Mouse (Mus musculus) olfactory bulb, adult 2 months (tissue): Measurements from ENCODE around the gene Mdc1. TPM values are rescaled to one million over a fixed set of nuclear protein-coding genes. Genes with fewer than 3 reads are reported as not detected.
"Not testable (repeated sequence)": the region's sequence is repeated elsewhere in the genome, so short reads cannot be mapped to it uniquely, and the experiment has no call there.

Source experiments
- H3K27ac ChIP-seq: fragments of 200-500 bp; 2 replicates; pipeline ENCODE4 v1.5.1; 2012; ENCODE audit warnings: low read depth, low read length; ENCODE audit not compliant: insufficient read depth
- H3K4me1 ChIP-seq: fragments of 200-500 bp; 2 replicates; pipeline ENCODE4 v1.6.1; 2012; ENCODE audit warnings: low read length; ENCODE audit not compliant: control insufficient read depth, insufficient read depth
- H3K4me3 ChIP-seq: fragments of 200-500 bp; 2 replicates; pipeline ENCODE4 v1.5.1; 2012; ENCODE audit warnings: mild to moderate bottlenecking, low read depth, low read length, moderate library complexity; ENCODE audit not compliant: insufficient read depth
- CTCF ChIP-seq: fragments of 200-500 bp; IDR thresholded peaks from 2 replicates; pipeline ENCODE4 v1.5.1; 2012; ENCODE audit warnings: low read depth, mild to moderate bottlenecking, low read length, moderate library complexity; ENCODE audit not compliant: insufficient read depth
- POLR2A ChIP-seq: fragments of 200-500 bp; IDR thresholded peaks from 2 replicates; pipeline ENCODE4 v1.6.1; 2012; ENCODE audit warnings: mild to moderate bottlenecking, low read depth, low read length, moderate library complexity; ENCODE audit not compliant: insufficient read depth
- WGBS: fragments of 180-500 bp; shearing (Covaris S2); methylation state at CpG from one replicate; pipeline ENCODE4 v1.1.7; 2018; 5-methylcytosine and 5-hydroxymethylcytosine counted together
- polyA plus RNA-seq: library from polyadenylated mRNA; stranded (reverse); fragments of >200 nt; gene quantifications from 2 replicates; pipeline ENCODE4 v1.2.4, GENCODE M21; 2012; ENCODE audit warnings: low replicate concordance; ENCODE audit not compliant: missing spikeins, insufficient read depth, insufficient read length

The Mdc1 gene
- polyA plus RNA-seq, 1 experiment = 41.3 TPM

DNA sequence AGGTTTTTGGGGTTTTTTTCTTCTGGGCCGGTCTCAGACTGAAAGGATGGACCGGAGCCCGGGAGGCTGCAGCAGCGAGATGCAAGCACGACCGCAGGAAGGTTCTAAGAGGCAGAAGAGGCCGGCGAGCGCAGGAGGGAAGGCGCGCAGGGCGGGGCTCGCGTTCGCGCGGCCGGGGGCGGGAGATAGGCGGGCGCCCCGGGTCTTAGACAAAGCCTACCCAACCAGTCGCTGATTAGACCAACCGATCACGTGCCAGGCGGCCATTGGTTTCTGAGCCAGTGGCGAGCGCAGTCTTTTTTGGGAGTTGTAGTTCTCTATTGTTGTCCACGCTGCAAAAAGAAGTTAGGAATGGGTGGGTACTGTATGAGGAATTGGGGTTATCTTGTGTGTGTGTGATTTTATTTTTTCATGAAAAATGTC is 3.2 kb upstream of the Mdc1 start, which contains the start of gene Tubb5:
Gene Tubb5, minus strand, starts transcription at position 185 of the 423 bp plus-strand sequence.
- 1% methylated on average over 29 of the region's 29 CpGs for whole genome bisulfite sequencing
- Histone ChIP-seq H3K27ac (peak within 1 kb of the TSS; percentile 81), H3K4me3 (peak within 1 kb of the TSS; percentile 82), H3K4me1 (peaks cover 20% of the 10 kb centered on the region)
- TF ChIP-seq POLR2A (peak; percentile 95), CTCF (no peak)

DNA sequence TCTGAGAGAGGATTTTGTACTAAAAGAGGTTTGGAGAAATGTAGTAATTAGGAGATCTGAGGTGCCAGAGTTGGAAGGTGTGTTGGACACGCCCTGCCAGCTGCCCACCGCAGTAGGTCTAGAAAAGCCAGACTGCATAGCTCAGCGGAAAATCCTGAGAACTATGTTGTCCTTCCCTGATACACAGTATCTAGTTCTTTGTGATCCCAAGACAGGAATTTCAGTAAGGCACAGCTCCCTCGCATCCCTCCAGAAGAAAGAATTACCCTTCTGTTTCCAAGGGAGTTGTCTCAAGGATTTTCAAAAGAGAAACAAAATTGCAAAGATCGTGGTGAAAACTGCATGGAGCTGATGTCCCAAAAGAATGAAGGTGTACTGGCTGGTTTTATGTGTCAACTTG is 2.7 kb upstream of the Mdc1 start:
- Histone ChIP-seq H3K4me1 (peaks cover 20% of the 10 kb centered on the region), H3K4me3 (no peak overlapping the region), H3K27ac (no peak overlapping the region)
- 3% methylated on average over 5 of the region's 5 CpGs for WGBS
- no peak for TF ChIP-seq CTCF
- no peak for TF ChIP-seq POLR2A

GRCm38 (mm10) chr17:35839002-35839401 is 2.3 kb upstream of the Mdc1 start:
- H3K4me1 ChIP-seq = peaks cover 20% of the 10 kb centered on the region
- not testable (repeated sequence) for H3K4me3 ChIP-seq, H3K27ac ChIP-seq
- 60% methylated on average over 3 of the region's 3 CpGs for whole genome bisulfite sequencing

DNA sequence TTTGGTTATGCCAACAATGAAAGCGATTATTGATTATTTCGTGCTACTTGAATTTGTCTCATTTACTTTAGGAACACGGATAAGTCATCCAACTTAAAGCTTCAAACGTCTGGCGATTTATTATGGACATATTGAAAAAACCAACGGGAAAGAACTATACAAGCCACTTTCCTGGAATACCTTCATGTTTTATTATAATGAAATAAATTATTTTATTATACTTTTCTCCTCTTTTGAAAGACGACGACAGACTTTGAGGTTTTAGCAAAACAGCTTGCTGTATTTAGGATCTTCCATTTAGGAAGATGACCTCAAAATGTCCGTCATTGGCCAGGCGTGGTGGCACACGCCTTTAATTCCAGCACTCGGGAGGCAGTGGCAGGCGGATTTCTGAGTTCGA is 754 bp upstream of the Mdc1 start:
- WGBS = 49% methylated on average over 14 of the region's 14 CpGs
- Histone ChIP-seq H3K4me1 (peaks cover 12% of the 10 kb centered on the region; the same call in 1 of the 2 replicates), H3K4me3 (peak overlapping the region; percentile 37; the same call in 1 of the 2 replicates), H3K27ac (no peak overlapping the region)
- TF ChIP-seq CTCF = no peak
- TF ChIP-seq POLR2A = no peak

GRCm38 (mm10) chr17:35842006-35842405 is 691 bp downstream of the Mdc1 start:
- peak overlapping the region; percentile 57 for H3K4me3 ChIP-seq
- H3K4me1 ChIP-seq = peaks cover 5% of the 10 kb centered on the region; the same call in 1 of the 2 replicates
- TF ChIP-seq CTCF (no peak), POLR2A (no peak)
- WGBS = 11% methylated on average over 11 of the region's 11 CpGs
- H3K27ac ChIP-seq = no peak overlapping the region

DNA sequence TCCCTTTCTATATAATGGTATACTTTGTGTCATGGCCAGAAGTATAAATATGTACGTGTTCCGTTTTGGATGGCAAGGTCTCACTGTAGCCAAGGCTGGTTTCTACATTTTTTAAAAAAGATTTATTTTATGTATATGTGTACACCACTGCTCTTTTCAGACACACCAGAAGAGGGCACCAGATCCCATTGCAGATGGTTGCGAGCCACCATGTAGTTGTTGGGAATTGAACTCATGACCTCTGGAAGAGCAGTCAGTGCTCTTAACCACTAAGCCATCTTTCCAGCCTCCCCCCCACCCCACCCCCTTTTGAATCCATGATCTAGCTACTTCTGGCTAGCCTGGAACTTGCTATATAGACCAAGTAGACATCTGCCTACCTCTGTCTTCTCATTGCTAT is 2.2 kb downstream of the Mdc1 start:
- WGBS = 97% methylated on average over 3 of the region's 3 CpGs
- no peak for TF ChIP-seq CTCF
- no peak for TF ChIP-seq POLR2A
- H3K4me1 ChIP-seq = peaks cover 3% of the 10 kb centered on the region; the same call in 1 of the 2 replicates
- H3K4me3 ChIP-seq = no peak overlapping the region
- H3K27ac ChIP-seq = no peak overlapping the region

DNA sequence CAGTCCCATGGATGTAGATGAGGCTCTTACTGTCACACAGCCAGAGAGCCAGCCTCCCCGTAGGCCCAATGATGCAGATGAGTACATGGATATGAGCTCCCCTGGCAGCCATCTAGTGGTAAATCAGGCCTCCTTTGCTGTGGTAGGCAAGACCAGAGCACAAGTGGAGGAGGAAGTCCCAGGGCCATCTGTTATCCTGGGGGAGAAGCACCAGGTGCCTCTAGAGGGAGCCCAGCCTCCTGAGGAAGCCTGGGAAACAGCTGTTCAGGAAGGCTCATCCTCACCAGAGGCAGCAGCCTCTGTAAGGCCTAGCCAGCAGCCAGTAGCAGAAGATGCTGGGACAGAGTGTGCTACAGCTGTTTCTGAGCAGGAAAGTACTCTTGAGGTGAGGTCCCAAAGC is 6.8 kb downstream of the Mdc1 start:
- no peaks in the 10 kb centered on the region for H3K4me1 ChIP-seq
- no peak overlapping the region for H3K27ac ChIP-seq
- TF ChIP-seq CTCF = no peak
- WGBS = 40% methylated on average over 1 of the region's 1 CpGs
- H3K4me3 ChIP-seq = no peak overlapping the region

- TF ChIP-seq CTCF = no peak
- TF ChIP-seq POLR2A = no peak
- Histone ChIP-seq H3K4me1 (no peaks in the 10 kb centered on the region), H3K4me3 (no peak overlapping the region), H3K27ac (no peak overlapping the region)
- 91% methylated on average over 3 of the region's 3 CpGs for WGBS
Observed at GRCm38 (mm10) chr17:35850974-35851373, 9.7 kb downstream of the Mdc1 start.

DNA sequence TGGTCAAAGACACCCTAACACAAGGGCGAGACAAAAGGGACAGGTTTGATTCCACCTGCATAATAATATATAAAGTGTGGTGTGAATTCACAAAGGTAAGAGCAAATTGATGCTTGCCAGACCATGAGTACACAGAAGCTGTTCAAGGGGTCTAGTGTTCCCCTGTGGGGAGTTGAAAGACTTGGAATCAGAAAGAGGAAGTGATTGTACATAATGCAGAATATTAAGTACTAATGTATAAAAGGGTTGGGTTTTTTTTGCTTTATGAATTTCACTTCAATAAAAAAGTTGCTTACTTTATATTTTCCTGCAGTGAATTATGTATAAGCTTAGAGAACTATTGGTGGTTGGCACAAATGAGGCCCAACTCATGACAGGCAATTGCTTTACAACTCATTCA is 18.1 kb downstream of the Mdc1 start:
- Histone ChIP-seq H3K27ac (no peak overlapping the region), H3K4me1 (no peaks in the 10 kb centered on the region), H3K4me3 (no peak overlapping the region)
- 93% methylated on average over 1 of the region's 1 CpGs for whole genome bisulfite sequencing
- TF ChIP-seq POLR2A = no peak
- TF ChIP-seq CTCF = no peak

GRCm38 (mm10) chr17:35859835-35860234 is 18.5 kb downstream of the Mdc1 start:
- H3K4me3 ChIP-seq = no peak overlapping the region
- no peak overlapping the region for H3K27ac ChIP-seq
- TF ChIP-seq POLR2A (no peak), CTCF (no peak)
- 77% methylated on average over 2 of the region's 2 CpGs for WGBS
- H3K4me1 ChIP-seq = 0 out of 2 replicates have a peak, but pooled peaks cover under 1% of the 10 kb centered on the region
